Mouse (Mus musculus) frontal cortex, adult (tissue): ENCODE measurements around the gene Wrb.
"Not testable (repeated sequence)": the region's sequence is repeated elsewhere in the genome, so short reads cannot be mapped to it uniquely, and the experiment has no call there.

Experiments
- ATAC-seq: cut with Nextera tagmentation; 2 replicates; pipeline ENCODE4 v1.9.2; 2017; ENCODE audit warnings: mild to moderate bottlenecking, moderate library complexity, mixed read lengths; ENCODE audit not compliant: low TSS enrichment

Gene Wrb

DNA sequence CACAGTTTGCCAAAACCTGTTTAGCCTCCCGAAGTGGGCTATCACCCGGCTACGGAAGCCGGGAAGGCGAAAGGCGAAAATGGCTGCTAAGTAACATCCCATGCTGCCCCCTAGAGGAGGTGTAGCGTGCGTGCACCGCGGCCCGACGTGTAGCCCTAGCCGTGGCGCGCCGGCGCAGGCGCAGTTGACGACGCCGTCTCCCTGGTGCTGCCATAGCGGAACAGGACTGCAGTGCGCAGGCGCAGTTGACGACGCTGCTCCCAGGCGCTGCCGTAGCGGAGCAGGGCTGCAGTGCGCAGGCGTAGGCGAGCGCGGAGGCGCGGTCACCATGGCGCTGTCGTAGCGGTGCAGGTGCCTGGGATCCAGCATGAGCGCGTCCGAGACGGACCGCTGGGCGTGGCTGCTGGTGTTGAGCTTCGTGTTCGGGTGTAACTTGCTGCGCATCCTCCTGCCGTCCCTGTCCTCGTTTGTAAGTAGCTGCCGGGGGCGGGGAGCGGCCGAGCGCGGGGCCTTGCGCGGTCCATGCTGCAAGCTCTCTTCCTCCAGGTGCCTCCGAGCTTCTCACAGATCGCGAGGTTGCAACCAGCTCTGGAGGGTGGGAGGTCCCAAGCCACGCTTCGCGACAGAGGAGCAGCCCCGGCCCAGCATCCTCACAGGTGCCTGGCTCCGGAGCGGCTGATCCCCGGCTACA is at the start of gene Wrb:
Gene Wrb (plus strand): TSS at position 298 of the 691 bp plus-strand sequence.
- peak; percentile 97 for ATAC-seq

DNA sequence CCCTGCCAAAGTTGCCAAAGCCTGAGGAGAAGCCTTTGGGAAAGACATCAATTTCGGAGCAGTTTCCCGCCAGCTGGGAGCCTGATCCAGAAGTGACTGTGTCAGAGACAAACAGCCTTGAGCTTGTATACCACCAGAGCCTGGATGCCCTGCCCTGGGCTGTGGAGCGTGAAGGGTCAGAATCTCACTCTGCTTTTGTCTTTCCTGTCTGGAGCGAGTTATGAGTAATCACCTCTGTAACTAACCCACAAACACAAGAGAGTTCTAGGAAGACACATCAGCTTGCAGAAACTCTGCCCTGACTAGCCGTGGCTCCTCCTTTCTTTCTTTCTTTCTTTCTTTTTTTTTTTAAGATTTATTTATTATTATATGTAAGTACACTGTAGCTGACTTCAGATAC is 49.2 kb upstream of the Wrb start:
- ATAC-seq: no peak

DNA sequence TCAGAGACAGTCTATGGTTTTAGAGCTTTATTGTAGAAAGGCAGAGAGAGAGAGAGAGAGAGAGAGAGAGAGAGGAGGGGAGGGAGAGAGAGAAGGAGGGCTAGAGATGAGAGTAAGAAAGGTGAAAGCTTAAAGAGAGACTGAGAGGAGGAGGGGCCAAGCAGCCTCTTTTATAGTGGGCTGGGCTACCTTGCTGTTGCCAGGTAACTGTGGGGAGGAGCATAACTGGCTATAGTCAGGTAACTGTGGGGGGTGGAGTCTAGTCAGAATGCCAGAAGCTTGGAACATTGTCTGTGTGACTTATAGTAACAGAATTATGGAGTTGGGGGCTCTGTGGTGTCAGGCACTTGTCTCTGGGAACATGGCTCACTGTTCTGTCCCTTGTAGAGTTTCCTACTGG is 47.4 kb upstream of the Wrb start:
- ATAC-seq: not testable (repeated sequence)

DNA sequence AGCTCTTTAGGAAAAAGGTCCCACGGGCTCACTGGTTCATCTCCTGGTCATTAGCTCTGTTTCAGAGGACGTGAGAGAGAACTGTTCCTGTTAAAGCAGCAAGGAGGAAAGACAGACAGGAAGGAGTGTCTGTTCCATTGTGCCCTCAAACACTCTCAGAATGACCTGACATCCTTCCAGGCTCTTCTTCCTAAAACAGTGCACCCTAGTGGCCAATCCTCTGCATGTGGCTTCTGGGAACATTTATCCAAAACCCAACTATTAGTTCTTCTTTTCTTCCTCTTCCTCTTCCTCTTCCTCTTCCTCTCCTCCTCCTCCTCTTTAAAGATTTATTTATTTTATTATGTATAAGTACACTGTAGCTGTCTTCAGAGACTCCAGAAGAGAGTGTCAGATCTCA is 42.2 kb upstream of the Wrb start:
- no peak for ATAC-seq

DNA sequence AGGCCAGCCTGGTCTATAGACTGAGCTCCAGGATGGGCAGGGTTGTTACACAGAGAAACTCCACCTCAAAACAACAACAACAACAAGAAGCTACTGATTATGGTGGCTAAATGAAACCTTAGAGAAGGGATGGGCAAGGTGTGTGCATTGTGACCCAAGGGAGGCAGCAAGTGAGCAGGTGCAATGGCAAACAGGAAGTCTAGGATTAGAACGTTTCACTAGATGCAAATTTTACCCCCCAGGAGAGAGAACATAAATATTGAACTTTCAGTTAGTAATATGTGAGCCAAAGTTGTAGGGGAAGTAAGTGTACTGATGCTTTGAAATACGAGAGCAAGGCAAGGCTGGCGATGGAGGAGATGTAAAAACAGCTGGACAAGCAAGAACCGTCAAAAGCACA is 35.5 kb upstream of the Wrb start:
- ATAC-seq: no peak

DNA sequence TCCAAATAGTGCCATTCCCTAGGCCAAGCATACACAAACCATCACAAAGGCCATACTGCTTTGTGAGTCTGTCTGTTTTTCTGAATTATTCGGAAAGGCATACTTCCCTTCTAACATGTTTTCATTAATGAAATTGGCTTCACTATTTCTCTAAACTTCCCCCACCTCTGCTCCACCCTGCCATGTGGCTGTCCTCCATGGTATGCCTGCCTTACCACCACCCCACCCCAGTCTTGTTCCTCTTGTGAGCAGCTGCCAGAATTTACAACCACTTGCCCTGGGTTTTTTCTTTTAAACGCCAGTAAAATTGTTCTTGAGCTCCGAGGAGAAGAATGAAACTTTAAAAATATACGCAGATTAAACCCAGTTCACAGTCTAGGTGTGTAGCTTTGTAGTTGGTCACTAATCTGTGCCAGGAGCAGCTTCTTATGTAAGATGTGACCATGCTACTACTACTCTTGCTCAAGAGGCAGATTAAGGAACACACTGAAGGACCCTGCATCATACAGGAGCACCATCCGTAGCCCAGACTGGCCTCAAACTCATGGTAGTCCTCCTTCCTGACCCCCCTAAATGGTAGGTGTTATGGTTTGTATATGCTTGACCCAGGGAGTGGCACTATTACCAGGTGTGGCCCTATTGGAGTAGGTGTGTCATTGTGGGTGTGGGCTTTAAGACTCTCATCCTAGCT is 34.4 kb upstream of the Wrb start:
- no peak for ATAC-seq

DNA sequence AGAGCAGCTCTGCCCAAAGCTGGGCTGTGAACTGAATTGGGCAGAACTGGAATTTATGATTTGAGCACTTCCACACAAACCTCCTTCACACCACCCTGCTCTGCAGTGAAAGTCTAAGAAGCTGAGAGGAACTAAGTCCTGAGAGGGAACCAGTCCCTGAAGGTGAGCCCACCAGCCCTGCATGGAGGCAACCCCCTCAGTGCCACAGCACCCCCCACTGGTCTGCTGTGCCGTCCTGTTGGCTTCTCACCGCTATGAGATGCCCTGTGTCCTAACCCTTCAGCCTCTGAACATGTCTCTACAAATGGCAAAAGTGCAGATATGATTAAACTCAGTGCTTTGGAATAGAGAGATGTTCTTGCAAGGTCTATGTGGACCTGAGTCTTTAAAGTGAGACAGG is 32.4 kb upstream of the Wrb start:
- no peak for ATAC-seq

DNA sequence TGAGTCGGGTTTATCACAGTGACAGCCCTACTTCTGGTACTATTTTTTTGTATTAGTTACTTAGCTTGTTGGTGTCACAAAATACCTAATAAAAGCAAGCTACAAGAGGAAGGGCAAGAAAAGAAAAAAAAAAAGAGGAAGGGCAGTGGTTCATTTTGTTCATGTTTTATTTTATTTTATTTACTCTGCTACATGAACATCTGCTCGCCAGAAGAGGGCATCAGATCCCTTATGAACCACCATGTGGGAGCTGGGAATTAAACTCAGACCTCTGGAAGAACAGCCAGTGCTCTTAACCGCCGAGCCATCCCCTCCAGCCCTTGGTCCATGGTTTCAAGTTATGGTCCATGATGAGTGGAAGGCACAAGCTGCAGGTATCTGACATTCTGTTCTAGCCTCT is 30.5 kb upstream of the Wrb start:
- no peak for ATAC-seq

DNA sequence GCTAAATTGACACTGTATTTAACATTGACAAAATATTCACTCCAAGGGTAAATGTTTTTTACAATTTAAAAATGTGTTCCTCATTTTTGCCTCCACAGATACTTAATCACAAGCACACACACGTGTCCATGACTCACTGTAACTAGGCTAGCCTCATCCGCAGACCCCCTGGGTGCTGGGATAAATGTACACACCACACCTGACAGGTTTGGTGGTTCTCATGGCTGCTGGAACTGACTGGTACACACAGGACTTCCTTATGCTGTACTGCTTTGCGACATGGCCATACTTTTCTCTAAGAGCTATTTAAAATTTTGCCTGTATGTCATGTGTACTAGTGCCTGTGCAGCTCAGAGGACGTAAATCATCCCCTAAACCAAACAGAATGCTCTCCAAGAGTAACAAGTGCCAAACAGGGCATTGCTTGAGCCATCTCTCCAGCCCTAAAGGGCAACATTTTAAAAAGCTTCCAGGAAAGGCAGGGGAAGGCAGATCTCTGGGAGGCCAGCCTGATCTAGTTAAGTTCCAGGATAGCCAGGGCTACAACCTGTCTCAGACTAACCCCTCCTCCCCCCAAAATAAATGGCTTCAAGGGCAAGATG is 25.1 kb upstream of the Wrb start:
- no peak for ATAC-seq

DNA sequence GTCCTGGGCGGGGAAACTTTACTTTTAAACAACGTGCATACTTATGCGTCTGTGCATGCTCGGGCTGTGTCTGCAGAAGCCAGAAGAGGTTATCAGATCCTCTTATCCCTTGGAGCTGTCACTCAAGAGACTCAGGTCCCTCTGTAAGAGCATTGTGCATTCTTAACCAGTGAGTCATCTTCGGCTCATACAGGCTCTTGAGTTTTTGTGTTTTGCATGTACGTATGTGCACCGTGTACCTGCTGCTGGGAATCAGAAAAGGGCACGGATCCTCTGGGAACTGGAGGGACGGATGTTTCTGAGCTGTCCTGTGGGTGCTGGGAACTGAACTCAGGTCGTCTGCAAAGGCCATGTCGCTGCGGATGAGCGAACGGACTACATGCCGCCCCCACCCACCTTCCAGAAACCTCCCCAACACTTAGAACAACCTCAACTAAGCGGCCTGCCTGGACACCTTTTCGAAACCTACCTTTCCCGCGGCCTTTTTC is 18.5 kb upstream of the Wrb start:
- ATAC-seq: no peak

DNA sequence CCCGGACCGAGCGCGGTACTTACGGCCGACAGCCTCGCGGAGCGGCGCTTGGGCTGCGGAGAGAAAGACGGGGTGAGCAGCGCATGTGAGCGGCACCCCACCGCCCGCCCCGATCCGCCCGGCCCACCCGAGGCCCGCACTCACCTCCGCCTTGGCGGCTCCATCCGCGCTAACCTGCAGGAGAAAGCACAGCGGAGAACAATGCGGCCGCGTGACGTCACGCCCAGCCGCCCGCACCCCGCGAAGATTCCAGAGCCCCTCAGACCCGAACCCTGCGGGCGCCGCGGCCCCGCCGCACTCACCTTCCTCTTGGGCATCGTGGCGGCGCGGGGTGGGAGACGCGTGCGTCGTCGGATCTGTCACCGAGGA is 17.9 kb upstream of the Wrb start:
- peak; percentile 45 for ATAC-seq

DNA sequence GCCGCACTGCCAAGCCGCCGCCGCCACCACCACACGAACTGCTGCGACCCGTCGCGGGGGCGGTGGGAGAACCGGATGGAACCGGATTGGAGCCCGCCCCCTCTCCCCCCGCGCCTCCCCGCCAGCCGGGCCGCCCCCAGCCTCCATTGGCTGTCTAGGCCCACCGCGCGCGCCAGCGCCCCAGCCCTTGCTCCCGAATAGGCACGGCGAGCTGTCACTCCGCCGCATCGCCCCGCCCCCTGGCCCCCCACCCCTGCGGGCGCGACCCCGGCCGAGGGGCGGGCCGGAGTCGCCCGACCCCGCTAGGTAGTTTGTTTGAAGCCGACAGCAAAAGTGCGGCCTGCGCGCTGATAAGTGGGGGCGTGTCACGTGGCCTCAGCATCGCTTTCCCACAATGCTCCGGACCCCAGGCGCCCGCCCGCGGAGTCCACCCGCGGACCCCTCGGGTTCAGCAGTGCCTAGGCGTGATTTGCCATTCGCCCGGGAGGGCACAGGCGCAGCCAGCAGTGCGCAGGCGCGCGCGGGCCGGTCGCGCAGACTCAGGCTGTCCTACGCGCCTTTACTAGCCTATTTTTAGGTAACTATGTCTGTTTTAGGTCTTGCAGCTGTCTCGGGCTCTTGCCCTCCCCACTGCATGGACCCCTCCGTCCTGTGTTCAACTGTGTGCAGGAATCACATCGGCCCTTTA is 17.4 kb upstream of the Wrb start, which contains the start of gene Hmgn1:
Gene Hmgn1 (minus strand): TSS at position 73 of the 688 bp plus-strand sequence.
- peak; percentile 87 for ATAC-seq

DNA sequence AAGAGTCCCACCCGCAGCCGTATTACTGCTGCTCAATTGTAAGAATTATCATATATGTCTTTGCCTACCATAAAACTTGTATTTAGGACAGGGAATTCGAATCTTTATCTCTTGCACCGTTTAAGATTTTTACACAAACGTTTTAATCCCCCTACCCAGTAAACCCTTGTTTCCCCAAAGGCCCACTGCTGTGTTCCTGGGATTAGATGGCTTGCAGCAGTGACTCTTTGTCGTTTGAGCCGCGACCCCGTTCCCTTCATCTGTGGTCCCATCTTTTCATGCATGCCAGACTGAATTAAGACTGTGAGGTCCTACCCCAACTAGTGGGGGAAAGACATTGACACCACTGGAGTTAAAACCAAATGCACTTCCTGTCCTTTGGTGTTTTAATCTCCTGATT is 16.7 kb upstream of the Wrb start:
- ATAC-seq: no peak

DNA sequence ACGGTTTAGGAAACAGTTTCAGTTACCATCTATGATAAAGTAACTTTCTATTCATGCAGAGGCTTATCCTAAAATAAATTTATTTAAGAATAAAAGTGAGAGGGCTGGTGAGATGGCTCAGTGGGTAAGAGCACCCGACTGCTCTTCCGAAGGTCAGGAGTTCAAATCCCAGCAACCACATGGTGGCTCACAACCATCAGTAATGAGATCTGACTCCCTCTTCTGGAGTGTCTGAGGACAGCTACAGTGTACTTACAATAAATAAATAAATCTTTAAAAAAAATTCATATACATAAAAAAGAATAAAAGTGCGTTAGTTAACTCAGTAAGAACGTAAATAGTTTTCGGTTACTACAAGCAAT is 478 bp upstream of the Wrb start:
- not testable (repeated sequence) for ATAC-seq

DNA sequence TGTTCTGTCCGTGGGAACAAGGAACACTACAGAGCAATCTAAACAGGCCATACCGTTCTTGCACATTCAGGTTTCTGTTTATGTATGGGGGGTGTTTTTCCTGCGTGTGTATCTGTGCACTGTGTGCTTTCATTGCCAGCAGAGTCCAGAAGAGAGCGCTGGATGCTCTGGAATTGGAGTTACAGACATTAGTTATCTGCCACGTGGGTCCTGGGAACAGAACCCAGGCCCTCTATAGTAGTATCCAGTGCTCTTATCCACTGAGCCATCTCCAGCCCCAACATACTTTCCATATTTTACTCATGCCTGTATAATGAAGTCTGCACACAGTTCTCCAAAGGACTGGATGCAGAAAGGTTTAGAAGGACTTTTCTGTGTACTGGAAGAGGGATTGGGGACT is 607 bp downstream of the Wrb start:
- no peak for ATAC-seq

DNA sequence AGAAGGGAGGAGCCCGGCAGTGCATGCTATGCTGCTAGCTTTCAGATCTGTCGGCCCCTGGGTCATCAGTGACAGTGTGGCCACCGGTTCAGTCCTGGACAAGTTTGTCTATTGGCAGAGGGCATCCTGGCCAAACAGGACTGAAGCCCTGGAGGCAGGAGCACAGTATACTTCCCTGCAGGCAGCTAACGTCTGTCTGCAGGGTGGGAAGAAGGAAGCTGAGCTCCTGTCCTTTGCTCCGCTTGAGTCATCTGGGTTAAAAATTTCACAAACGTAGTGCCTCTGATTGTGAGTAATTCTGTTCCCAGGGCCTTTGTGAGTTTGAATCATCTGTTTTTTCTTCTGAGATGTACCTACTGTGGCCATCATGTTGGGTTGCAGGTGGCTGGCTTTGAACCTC is 3.6 kb downstream of the Wrb start:
- no peak for ATAC-seq

DNA sequence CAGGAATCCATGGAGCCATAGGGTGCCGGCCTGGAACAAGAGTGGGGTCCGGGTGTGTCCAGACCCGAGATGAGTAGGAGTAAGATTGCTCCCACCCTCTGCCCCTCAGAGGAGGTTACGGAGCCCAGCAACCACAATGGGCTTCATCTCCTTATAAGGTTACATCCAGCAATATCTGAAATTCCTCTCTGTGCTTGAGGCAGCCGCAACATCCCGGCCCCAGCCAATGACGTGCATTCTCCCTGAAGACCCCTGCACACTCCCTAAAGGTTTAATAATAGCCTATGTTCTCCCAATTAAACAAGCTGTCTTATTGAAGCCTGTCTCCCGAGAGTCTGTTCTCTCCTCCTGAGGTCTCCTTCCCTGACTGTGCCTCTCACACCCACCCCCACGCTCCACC is 4.1 kb downstream of the Wrb start:
- ATAC-seq: no peak

DNA sequence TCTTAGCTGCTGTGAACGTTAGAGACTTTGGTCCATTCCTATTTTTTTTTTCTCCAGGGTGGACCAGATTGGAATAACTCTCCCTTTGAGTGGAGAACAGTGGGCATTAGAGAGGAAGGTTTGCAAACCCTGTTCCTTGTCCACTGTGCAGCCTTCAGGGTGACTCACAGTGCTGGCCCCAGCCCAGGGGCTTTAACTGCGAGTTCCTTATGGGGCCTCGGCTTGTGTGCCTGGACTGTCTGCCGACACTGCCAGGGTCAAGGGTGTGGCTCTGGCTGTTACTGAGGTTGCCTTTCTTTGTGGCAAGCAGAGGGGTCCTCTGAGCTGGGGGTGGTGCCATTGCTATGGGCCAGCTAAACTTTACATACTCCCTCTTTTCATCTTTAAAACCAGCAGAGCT is 5.8 kb downstream of the Wrb start:
- ATAC-seq: no peak

DNA sequence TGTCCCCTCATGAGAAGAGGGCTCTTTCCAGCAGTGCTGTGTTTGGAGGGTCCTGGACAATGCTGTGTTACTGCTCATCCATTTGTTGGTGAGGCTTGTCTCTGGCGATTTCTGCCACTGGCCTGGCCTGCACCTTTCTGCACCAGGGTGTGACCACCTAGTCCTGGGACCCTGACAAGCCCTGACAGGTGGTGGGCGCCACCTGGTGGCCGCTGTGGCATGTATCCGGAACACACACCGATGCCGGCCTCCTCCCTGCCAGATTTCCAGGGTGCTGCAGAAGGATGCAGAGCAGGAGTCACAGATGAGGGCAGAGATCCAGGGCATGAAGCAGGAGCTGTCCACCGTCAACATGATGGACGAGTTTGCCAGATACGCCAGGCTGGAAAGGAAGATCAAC is 6.3 kb downstream of the Wrb start:
- peak; percentile 61 for ATAC-seq

DNA sequence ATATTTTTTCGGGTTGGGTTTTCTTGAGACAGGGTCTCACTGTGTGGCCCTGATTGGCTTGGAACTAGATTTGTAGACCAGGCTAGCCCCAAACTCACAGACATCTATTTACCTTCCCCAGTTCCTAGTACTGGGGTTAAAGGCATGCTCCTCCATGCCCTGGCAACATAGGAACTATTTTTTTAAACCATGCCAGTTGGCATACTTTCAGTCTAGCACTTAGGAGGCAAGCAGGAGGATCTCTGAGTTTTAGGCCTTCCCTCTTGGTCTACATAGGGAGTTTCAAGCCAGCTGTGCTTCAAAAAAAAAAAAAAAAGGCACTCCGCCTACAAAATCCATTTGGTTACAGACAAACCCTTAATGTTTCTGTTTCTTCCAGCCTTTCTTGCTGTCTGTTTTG is 9.3 kb downstream of the Wrb start:
- ATAC-seq: no peak

DNA sequence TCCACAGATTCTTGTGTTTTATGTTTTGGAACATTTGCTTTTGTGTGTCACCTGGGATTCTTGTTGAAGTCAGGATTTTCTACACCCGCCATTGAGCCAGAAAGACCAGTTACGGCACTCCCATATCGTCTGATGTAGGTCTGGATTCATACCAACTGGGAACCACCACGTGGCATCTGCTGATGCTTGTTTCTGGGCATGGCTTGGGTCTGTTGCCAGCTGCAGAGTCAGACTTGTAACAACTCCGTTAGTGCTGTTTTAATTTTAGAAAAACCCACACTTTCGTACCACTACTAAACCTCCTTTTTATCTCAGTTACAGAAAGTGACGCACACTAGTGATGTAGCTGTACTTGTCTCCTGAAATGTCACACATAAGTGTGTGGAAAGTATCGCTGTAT is 10.8 kb downstream of the Wrb start:
- ATAC-seq: peak; percentile 57

DNA sequence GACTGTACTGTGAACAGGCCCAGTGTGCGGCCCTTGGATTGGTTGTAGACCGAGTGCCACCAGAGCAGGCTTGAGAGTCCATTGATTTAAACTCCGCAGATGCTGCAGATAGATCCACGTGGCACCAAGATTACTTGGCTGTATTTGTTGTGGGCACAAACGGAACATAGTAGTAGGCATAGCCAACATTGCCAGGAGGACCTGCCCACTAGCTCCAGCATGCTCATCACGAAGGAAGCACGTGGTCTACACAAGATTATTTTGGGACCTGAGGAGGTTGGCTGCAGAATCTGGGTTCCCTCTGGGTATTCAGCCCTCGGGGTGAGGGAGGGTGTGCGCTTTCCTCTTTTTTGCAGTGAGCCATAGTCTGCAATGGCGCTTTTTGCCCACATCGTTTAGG is 12.0 kb downstream of the Wrb start:
- peak; percentile 83 for ATAC-seq
